Mouse (Mus musculus): ENCODE results near the gene Atp5mpl. TPM values are rescaled to one million over a fixed set of nuclear protein-coding genes. Genes with fewer than 3 reads are reported as not detected.

Gene Atp5mpl
- 334 and 342 TPM in 2 replicates for polyA plus RNA-seq (2011; ENCODE audit: insufficient read length, low read depth, missing spikeins)

DNA sequence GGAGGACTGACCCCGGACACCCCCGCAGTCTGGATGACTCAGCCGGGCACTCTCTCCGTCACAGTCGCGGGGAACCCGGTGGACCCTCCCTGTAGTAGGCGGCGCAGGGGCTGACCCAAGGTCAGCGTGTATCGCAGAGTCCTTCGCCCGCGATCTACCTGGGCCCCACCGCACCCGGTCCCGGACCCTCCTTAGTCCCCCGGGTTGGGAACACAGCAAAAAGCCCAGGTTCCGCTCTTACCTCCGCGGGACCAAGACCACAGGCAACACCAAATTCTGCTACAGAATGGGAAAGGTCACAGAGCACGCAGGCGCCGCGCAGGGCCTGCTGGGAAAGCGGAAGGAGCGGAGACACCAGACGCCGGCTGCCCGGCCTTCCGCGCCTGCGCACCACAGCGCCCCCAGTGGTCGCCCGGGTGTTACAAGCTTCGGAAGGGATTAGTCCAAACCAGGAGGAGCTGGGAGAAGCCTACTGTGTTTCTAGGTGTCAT is at the start of gene Atp5mpl:
TSS of gene Atp5mpl (minus strand) at position 295 of the 491 bp plus-strand sequence.
- TF ChIP-seq POLR2A (IDR thresholded peaks at IDR 0.05; ENCODE audit: low read depth, low read length) (peak; percentile 84), CTCF (IDR thresholded peaks at IDR 0.05; ENCODE audit: borderline replicate concordance, insufficient read depth, low read length) (peak; percentile 48)
- Histone ChIP-seq H3K27ac (ENCODE audit: insufficient read depth, low read length) (peak within 1 kb of the TSS; percentile 69; the same call in 1 of the 2 replicates), H3K4me1 (ENCODE audit: control insufficient read depth, insufficient read depth, low read length) (peaks cover 7% of the 10 kb centered on the region), H3K4me3 (ENCODE audit: insufficient read depth, low read length) (peak within 1 kb of the TSS; percentile 96)

DNA sequence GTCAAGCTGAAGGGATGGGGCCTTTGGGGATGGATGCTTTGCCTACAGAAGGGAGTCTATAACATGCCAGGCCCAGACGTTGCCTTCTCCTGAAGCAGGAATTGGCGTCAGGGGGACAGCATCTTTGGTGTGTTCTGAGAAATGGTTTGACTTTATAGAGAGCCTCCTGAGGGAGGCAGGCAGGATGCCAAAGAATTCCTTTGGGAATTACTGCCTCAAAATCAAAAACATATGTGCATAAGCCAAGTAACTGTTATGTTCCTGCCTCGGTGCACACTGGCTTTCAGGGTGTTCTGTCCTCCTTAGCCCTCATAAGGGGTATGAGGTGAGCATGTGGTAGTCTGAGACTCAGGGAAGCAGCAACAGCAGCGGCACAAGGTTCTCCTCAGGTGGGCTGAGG is 49.6 kb upstream of the Atp5mpl start:
- H3K27ac ChIP-seq (ENCODE audit: insufficient read depth, low read length) = no peak overlapping the region

DNA sequence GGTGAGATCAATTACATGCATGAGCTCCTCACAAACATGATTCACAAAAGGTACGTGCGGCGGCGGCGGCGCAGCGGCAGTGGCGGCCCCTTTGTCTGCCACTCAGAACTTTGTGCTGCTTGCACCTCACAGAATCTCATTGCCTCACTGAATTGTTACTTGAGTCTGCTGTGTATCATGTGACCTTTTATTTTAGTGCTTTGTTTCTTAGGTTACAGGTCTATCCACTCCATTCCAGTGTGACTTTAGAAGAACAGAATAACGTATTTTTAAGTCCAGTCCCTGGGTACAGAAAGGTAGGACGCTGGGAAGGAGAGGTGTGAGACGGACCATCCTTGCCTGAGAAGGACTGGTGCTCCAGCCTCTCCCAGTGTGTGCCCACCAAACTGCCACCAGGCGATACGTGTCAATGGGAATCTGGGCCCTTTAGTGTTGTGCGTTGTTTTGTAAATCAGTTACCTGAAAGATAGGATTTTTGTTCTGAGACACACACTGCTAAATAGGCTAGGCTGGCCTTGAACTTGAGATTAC is 46.6 kb upstream of the Atp5mpl start:
- no peak overlapping the region for H3K4me3 ChIP-seq (ENCODE audit: insufficient read depth, low read length)
- H3K27ac ChIP-seq (ENCODE audit: insufficient read depth, low read length) = no peak overlapping the region
- peaks cover 2% of the 10 kb centered on the region; the same call in 1 of the 2 replicates for H3K4me1 ChIP-seq (ENCODE audit: control insufficient read depth, insufficient read depth, low read length)
- no peak for TF ChIP-seq CTCF (IDR thresholded peaks at IDR 0.05; ENCODE audit: borderline replicate concordance, insufficient read depth, low read length)
- TF ChIP-seq POLR2A (IDR thresholded peaks at IDR 0.05; ENCODE audit: low read depth, low read length) = no peak

More for the DNA sequence above, 49.6 kb upstream of the Atp5mpl start:
- Histone ChIP-seq H3K4me3 (ENCODE audit: insufficient read depth, low read length) (no peak overlapping the region), H3K4me1 (ENCODE audit: control insufficient read depth, insufficient read depth, low read length) (no peaks in the 10 kb centered on the region)
- TF ChIP-seq POLR2A (IDR thresholded peaks at IDR 0.05; ENCODE audit: low read depth, low read length) = no peak
- TF ChIP-seq CTCF (IDR thresholded peaks at IDR 0.05; ENCODE audit: borderline replicate concordance, insufficient read depth, low read length) = no peak

DNA sequence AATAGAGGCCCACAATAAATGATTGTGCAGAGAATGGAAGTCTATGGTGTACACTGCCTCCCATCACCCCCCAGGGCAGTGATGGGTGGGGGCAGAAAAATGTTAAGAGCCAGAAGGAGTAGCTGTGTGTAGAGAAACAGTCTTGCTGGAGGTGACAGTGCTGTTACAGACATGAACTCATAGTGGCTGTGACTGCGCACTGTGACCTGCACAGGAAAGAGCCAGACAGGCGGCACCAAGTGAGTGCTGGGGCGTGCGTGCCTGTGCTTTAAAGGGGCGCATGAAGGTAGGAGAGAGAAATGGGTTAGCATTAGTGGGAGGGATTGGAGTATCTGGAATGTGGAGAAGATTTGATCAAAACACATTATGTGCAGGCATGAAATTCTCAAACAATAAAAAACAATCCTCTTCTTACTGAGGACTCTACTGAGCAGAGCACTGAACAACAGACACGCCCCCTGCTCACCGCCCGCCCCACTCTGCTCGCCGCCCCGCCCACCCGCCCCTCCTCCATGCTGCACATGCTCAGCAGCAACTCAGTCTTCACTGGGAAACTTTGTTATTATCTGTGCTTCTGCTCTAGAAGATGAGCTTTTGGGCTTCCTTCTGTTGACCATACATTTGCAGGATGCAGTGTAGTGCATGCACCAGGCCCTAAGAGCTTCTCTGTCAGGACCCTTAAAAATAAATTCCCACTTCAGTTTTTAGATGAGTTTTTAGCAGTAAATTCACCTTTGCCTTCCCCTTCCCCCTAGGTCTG is 45.9 kb upstream of the Atp5mpl start:
- TF ChIP-seq POLR2A (IDR thresholded peaks at IDR 0.05; ENCODE audit: low read depth, low read length) (no peak), CTCF (IDR thresholded peaks at IDR 0.05; ENCODE audit: borderline replicate concordance, insufficient read depth, low read length) (no peak)
- H3K4me1 ChIP-seq (ENCODE audit: control insufficient read depth, insufficient read depth, low read length) = peaks cover 2% of the 10 kb centered on the region; the same call in 1 of the 2 replicates
- H3K27ac ChIP-seq (ENCODE audit: insufficient read depth, low read length) = no peak overlapping the region
- no peak overlapping the region for H3K4me3 ChIP-seq (ENCODE audit: insufficient read depth, low read length)

DNA sequence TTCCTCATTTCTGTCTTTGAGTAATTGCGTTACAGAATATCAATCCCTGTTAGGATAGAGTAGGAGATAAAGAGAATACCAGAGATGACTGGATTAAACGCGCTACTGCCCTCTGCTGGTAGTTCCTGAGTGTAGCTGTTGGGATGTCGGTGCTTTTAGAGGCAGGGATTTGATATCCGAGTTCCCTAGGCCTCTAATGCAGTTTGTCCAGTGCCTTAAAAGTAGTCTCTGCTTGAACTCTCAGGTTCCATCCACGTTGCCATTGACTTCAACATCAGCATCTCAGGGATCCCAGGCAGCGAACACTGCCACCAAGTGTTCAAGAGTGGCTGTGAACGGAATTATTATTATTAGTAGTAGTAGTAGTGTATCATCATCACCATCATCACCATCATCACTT is 34.4 kb upstream of the Atp5mpl start:
- no peak for TF ChIP-seq POLR2A (IDR thresholded peaks at IDR 0.05; ENCODE audit: low read depth, low read length)
- TF ChIP-seq CTCF (IDR thresholded peaks at IDR 0.05; ENCODE audit: borderline replicate concordance, insufficient read depth, low read length) = 0 out of 2 replicates have a peak, but pooled peaks have one; percentile 24
- Histone ChIP-seq H3K4me1 (ENCODE audit: control insufficient read depth, insufficient read depth, low read length) (no peaks in the 10 kb centered on the region), H3K27ac (ENCODE audit: insufficient read depth, low read length) (no peak overlapping the region), H3K4me3 (ENCODE audit: insufficient read depth, low read length) (no peak overlapping the region)

DNA sequence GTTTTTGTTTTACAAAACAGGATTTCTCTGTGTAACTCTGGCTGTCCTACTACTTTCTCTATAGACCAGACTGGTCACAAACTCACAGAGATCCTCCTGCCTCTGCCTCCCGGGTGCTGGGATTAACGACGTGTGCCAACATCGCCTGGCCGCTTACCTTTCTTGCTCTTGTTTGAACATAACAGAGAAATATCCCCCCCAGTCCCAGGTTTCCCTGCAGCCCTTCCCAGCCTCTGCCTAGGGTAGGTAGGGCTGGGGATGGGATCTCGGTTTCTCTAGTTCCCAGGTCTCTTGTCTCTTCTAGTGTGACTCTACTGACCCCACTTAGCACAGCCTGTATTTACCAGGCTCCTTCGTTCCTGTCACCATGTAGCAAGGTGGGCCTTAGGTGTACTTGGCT is 33.0 kb upstream of the Atp5mpl start:
- Histone ChIP-seq H3K4me1 (ENCODE audit: control insufficient read depth, insufficient read depth, low read length) (no peaks in the 10 kb centered on the region), H3K4me3 (ENCODE audit: insufficient read depth, low read length) (no peak overlapping the region), H3K27ac (ENCODE audit: insufficient read depth, low read length) (no peak overlapping the region)
- TF ChIP-seq POLR2A (IDR thresholded peaks at IDR 0.05; ENCODE audit: low read depth, low read length) (no peak), CTCF (IDR thresholded peaks at IDR 0.05; ENCODE audit: borderline replicate concordance, insufficient read depth, low read length) (no peak)

DNA sequence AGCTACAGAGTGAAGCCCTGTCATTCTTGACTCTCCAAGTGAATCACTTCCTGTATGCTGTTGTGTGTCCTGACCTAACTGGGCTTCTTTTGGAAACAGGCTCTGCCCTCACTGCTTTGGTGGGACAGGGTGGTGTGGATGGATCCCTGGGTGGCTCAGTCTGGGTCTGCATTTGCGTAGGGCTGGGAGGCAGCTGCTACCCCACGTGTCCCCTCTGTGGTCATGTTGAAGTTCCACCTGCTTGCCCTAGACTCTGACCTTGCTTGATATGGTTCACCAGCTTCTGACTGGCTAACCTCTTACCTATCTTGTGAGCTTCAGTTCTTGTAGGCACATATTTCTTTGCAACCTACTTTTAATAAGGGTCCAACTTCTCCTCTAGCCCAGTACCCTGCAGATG is 28.4 kb upstream of the Atp5mpl start:
- TF ChIP-seq CTCF (IDR thresholded peaks at IDR 0.05; ENCODE audit: borderline replicate concordance, insufficient read depth, low read length) = no peak
- no peak for TF ChIP-seq POLR2A (IDR thresholded peaks at IDR 0.05; ENCODE audit: low read depth, low read length)
- H3K4me3 ChIP-seq (ENCODE audit: insufficient read depth, low read length) = no peak overlapping the region
- no peaks in the 10 kb centered on the region for H3K4me1 ChIP-seq (ENCODE audit: control insufficient read depth, insufficient read depth, low read length)
- no peak overlapping the region for H3K27ac ChIP-seq (ENCODE audit: insufficient read depth, low read length)

DNA sequence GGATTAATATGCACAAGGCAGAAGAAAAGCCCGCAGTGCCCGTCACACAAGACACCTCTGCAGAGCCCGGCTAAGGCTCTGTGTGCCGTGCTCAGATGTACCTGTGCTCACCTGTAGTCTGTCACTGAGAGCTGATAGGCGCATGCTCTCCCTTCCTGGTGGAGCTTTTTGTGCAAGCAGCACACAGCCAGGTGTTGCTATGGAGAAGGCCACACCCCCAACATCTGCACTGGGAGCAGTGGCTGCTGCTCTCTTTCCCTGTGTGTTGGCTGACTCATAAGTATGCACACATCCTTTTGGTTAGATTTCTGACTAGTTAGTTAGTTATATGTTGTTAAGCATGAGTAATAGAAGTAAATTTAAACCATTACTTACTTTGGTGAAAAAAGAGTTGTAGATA is 25.8 kb upstream of the Atp5mpl start:
- no peak overlapping the region for H3K27ac ChIP-seq (ENCODE audit: insufficient read depth, low read length)
- H3K4me1 ChIP-seq (ENCODE audit: control insufficient read depth, insufficient read depth, low read length) = no peaks in the 10 kb centered on the region
- TF ChIP-seq POLR2A (IDR thresholded peaks at IDR 0.05; ENCODE audit: low read depth, low read length) (no peak), CTCF (IDR thresholded peaks at IDR 0.05; ENCODE audit: borderline replicate concordance, insufficient read depth, low read length) (no peak)
- H3K4me3 ChIP-seq (ENCODE audit: insufficient read depth, low read length) = no peak overlapping the region

DNA sequence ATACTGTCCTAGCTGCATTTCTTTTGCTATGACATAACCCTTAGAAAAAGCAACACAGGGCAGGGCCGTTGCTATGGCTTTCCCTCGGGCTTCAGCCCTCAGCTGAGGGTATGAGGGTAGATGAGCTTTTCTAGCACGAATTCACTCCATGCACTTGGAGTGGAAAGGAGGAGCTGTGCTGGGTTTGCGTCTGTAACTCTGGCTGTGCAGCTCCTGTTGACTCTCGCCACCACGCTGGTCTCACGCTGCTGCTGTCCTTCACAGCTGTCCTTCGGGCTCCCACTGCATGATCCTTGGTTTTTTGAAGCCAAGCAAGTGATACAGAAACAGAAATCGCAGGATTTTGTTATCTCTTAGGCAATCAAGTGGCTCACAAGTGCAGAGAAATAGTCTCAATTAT is 20.0 kb upstream of the Atp5mpl start:
- Histone ChIP-seq H3K4me3 (ENCODE audit: insufficient read depth, low read length) (no peak overlapping the region), H3K27ac (ENCODE audit: insufficient read depth, low read length) (no peak overlapping the region), H3K4me1 (ENCODE audit: control insufficient read depth, insufficient read depth, low read length) (no peaks in the 10 kb centered on the region)
- TF ChIP-seq POLR2A (IDR thresholded peaks at IDR 0.05; ENCODE audit: low read depth, low read length) (no peak), CTCF (IDR thresholded peaks at IDR 0.05; ENCODE audit: borderline replicate concordance, insufficient read depth, low read length) (no peak)

DNA sequence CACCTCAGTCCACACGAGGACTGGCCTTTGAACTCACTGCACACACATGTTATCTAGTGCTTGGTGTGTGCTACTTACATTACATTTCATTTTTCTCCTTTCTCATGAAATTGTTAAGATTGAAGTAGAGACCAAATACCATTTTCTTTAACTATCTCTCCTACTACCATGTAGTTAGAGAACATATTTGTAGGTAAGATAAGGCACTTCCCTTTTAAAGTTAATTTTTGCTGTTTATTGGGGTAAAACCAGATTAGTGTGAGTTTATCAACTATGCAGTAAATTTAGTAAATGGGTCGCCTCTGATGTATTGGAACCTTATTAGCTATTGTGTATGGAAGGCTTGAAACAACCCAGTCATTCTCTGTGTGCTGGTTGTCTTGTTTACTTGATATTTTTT is 16.4 kb upstream of the Atp5mpl start:
- TF ChIP-seq CTCF (IDR thresholded peaks at IDR 0.05; ENCODE audit: borderline replicate concordance, insufficient read depth, low read length) (no peak), POLR2A (IDR thresholded peaks at IDR 0.05; ENCODE audit: low read depth, low read length) (no peak)
- Histone ChIP-seq H3K4me3 (ENCODE audit: insufficient read depth, low read length) (no peak overlapping the region), H3K4me1 (ENCODE audit: control insufficient read depth, insufficient read depth, low read length) (no peaks in the 10 kb centered on the region), H3K27ac (ENCODE audit: insufficient read depth, low read length) (no peak overlapping the region)

All from embryonic fibroblast, embryonic 13.5 days (primary cell).